Mouse (Mus musculus) liver, adult 2 months (tissue): ENCODE measurements around the gene Snx13. TPM values are rescaled to one million over a fixed set of nuclear protein-coding genes. Genes with fewer than 3 reads are reported as not detected.

ENCODE experiments used
- DNase-seq: peaks from one replicate; pipeline ENCODE4 v3.0.0-alpha.2; 2011; ENCODE audit warnings: low read depth, low spot score; ENCODE audit errors: extremely low read depth
- H3K27ac ChIP-seq: fragments of 200-500 bp; replicated peaks from 2 replicates; pipeline ENCODE4 v1.5.1; 2012; ENCODE audit warnings: low read depth, mild to moderate bottlenecking, control low read depth, inconsistent platforms, low read length; ENCODE audit not compliant: insufficient read depth
- H3K27me3 ChIP-seq: fragments of 200-500 bp; 2 replicates; pipeline ENCODE4 v1.6.1; 2012; ENCODE audit warnings: mild to moderate bottlenecking, moderate library complexity, low read length, inconsistent platforms; ENCODE audit not compliant: control insufficient read depth, insufficient read depth
- H3K36me3 ChIP-seq: fragments of 200-500 bp; 2 replicates; pipeline ENCODE4 v1.6.1; 2012; ENCODE audit warnings: low read length, inconsistent platforms; ENCODE audit not compliant: control insufficient read depth, insufficient read depth
- H3K4me1 ChIP-seq: fragments of 200-500 bp; 2 replicates; pipeline ENCODE4 v1.6.1; 2011; ENCODE audit warnings: low read length; ENCODE audit not compliant: control insufficient read depth, insufficient read depth
- H3K4me3 ChIP-seq: fragments of 200-500 bp; 2 replicates; pipeline ENCODE4 v1.5.1; 2011; ENCODE audit warnings: low read depth, mild to moderate bottlenecking, control low read depth, low read length, moderate library complexity; ENCODE audit not compliant: insufficient read depth
- H3K79me2 ChIP-seq: fragments of 200-500 bp; 2 replicates; pipeline ENCODE4 v1.6.1; 2012; ENCODE audit warnings: inconsistent platforms, mild to moderate bottlenecking, low read length, moderate library complexity; ENCODE audit not compliant: control insufficient read depth, insufficient read depth
- H3K9ac ChIP-seq: fragments of 200-500 bp; 2 replicates; pipeline ENCODE4 v1.6.1; 2012; ENCODE audit warnings: low read depth, mild to moderate bottlenecking, control low read depth, inconsistent platforms, low read length
- CTCF ChIP-seq: fragments of 200-500 bp; IDR thresholded peaks from 2 replicates; pipeline ENCODE4 v1.5.1; 2011; ENCODE audit warnings: low read depth, low read length, control low read depth
- POLR2A ChIP-seq: fragments of 200-500 bp; IDR thresholded peaks from 2 replicates; pipeline ENCODE4 v1.6.1; 2011; ENCODE audit warnings: low read length, control low read depth; ENCODE audit not compliant: insufficient read depth; ENCODE audit errors: extremely low read depth
- WGBS: fragments of 180-500 bp; shearing (Covaris S2); methylation state at CpG from one replicate; pipeline ENCODE4 v1.1.7; 2018; 5-methylcytosine and 5-hydroxymethylcytosine counted together
- polyA plus RNA-seq: library from polyadenylated mRNA; depleted of rRNA; stranded (reverse); fragments of >200 nt; gene quantifications from 2 replicates; pipeline ENCODE4 v1.2.3, GENCODE M21; 2012
- total RNA-seq: library from RNA; depleted of rRNA; stranded (reverse); fragments of >200 nt; gene quantifications from 2 replicates; pipeline ENCODE4 v1.2.3, GENCODE M21; 2014

Snx13 gene
- total and polyA plus RNA-seq, 2 experiments = 3.5 to 22.3 TPM

GRCm38 (mm10) chr12:35039571-35039936, 7.4 kb upstream of the Snx13 start:
- H3K27me3 ChIP-seq = no peaks in the 10 kb centered on the region
- no peak overlapping the region for H3K4me3 ChIP-seq
- WGBS = 71% methylated on average over 5 of the region's 5 CpGs
- peaks cover 2% of the 10 kb centered on the region; the same call in 1 of the 2 replicates for H3K79me2 ChIP-seq
- no peak for DNase-seq
- no peaks in the 10 kb centered on the region; the same call in 1 of the 2 replicates for H3K4me1 ChIP-seq
- H3K9ac ChIP-seq = no peak overlapping the region
- H3K36me3 ChIP-seq = no peaks in the 10 kb centered on the region
- no peak overlapping the region for H3K27ac ChIP-seq
- TF ChIP-seq CTCF = no peak
- TF ChIP-seq POLR2A = no peak

GRCm38 (mm10) chr12:35041964-35042363, 5.0 kb upstream of the Snx13 start:
- Histone ChIP-seq H3K27me3 (no peaks in the 10 kb centered on the region), H3K9ac (no peak overlapping the region), H3K79me2 (peaks cover 2% of the 10 kb centered on the region; the same call in 1 of the 2 replicates), H3K27ac (no peak overlapping the region), H3K4me3 (no peak overlapping the region), H3K4me1 (peaks cover 2% of the 10 kb centered on the region; the same call in 1 of the 2 replicates), H3K36me3 (no peaks in the 10 kb centered on the region)
- TF ChIP-seq POLR2A (no peak), CTCF (no peak)
- no peak for DNase-seq
- WGBS = 75% methylated on average over 8 of the region's 8 CpGs

GRCm38 (mm10) chr12:35046310-35046998, 532 bp upstream of the Snx13 start:
- under 1% methylated on average over 36 of the region's 36 CpGs for WGBS
- peak overlapping the region; percentile 89 for H3K9ac ChIP-seq
- peak overlapping the region; percentile 91 for H3K27ac ChIP-seq
- no peaks in the 10 kb centered on the region for H3K27me3 ChIP-seq
- TF ChIP-seq POLR2A = no peak
- no peak for TF ChIP-seq CTCF
- peak; percentile 76 for DNase-seq
- H3K4me3 ChIP-seq = peak overlapping the region; percentile 72
- H3K4me1 ChIP-seq = peaks cover 17% of the 10 kb centered on the region
- no peaks in the 10 kb centered on the region for H3K36me3 ChIP-seq
- H3K79me2 ChIP-seq = peaks cover 4% of the 10 kb centered on the region; the same call in 1 of the 2 replicates

- peak overlapping the region; percentile 91 for H3K9ac ChIP-seq
- DNase-seq = peak; percentile 84
- under 1% methylated on average over 64 of the region's 65 CpGs for WGBS
These were observed 587 bp downstream of the Snx13 start for GRCm38 (mm10) chr12:35047320-35048225.

GRCm38 (mm10) chr12:35048891-35049290, 1.9 kb downstream of the Snx13 start:
- Histone ChIP-seq H3K27me3 (no peaks in the 10 kb centered on the region), H3K79me2 (peaks cover 12% of the 10 kb centered on the region; the same call in 1 of the 2 replicates), H3K4me1 (peaks cover 22% of the 10 kb centered on the region), H3K27ac (peak overlapping the region; percentile 30; the same call in 1 of the 2 replicates), H3K4me3 (no peak overlapping the region; the same call in 1 of the 2 replicates), H3K9ac (no peak overlapping the region), H3K36me3 (no peaks in the 10 kb centered on the region)
- DNase-seq = peak; percentile 96
- 3% methylated on average over 3 of the region's 3 CpGs for WGBS
- TF ChIP-seq POLR2A (no peak), CTCF (no peak)

More at GRCm38 (mm10) chr12:35047320-35048225, 587 bp downstream of the Snx13 start:
- Histone ChIP-seq H3K27ac (peak overlapping the region; percentile 89), H3K79me2 (peaks cover 5% of the 10 kb centered on the region; the same call in 1 of the 2 replicates), H3K36me3 (no peaks in the 10 kb centered on the region), H3K4me1 (peaks cover 20% of the 10 kb centered on the region), H3K27me3 (no peaks in the 10 kb centered on the region), H3K4me3 (peak overlapping the region; percentile 72)
- TF ChIP-seq CTCF (peak; percentile 20; the same call in 1 of the 2 replicates), POLR2A (peak; percentile 56; the same call in 1 of the 2 replicates)
